Mouse (Mus musculus) myocyte (in vitro differentiated cells): ENCODE data around the gene Otos.

Experiments
- MAX ChIP-seq: IDR thresholded peaks from one replicate; pipeline ENCODE4 v1.6.1; 2011; ENCODE audit warnings: low read depth, mild to moderate bottlenecking, control low read depth
- POLR2A ChIP-seq: IDR thresholded peaks from one replicate; pipeline ENCODE4 v1.6.1; 2011; ENCODE audit warnings: low read depth, mild to moderate bottlenecking, control low read depth, moderate library complexity; ENCODE audit not compliant: insufficient read length

GRCm38 (mm10) chr1:92632196-92632595 lies 16.4 kb downstream of the Otos start:
- TF ChIP-seq POLR2A = no peak
- TF ChIP-seq MAX = no peak
